Mouse (Mus musculus) bone marrow, adult 2 months (tissue): ENCODE results near the gene Psmc3ip.
A peak's percentile ranks its signal among the peaks of the same experiment; 100 is the strongest.

Experiments
- CTCF ChIP-seq: fragments of 200-500 bp; IDR thresholded peaks from 2 replicates; pipeline ENCODE4 v1.5.1; 2011; ENCODE audit warnings: low read length, control low read depth; ENCODE audit not compliant: control insufficient read depth, insufficient read depth
- POLR2A ChIP-seq: fragments of 200-500 bp; IDR thresholded peaks from 2 replicates; pipeline ENCODE4 v1.6.1; 2011; ENCODE audit warnings: low read depth, mild to moderate bottlenecking, control low read depth, low read length, borderline replicate concordance; ENCODE audit not compliant: control insufficient read depth

DNA sequence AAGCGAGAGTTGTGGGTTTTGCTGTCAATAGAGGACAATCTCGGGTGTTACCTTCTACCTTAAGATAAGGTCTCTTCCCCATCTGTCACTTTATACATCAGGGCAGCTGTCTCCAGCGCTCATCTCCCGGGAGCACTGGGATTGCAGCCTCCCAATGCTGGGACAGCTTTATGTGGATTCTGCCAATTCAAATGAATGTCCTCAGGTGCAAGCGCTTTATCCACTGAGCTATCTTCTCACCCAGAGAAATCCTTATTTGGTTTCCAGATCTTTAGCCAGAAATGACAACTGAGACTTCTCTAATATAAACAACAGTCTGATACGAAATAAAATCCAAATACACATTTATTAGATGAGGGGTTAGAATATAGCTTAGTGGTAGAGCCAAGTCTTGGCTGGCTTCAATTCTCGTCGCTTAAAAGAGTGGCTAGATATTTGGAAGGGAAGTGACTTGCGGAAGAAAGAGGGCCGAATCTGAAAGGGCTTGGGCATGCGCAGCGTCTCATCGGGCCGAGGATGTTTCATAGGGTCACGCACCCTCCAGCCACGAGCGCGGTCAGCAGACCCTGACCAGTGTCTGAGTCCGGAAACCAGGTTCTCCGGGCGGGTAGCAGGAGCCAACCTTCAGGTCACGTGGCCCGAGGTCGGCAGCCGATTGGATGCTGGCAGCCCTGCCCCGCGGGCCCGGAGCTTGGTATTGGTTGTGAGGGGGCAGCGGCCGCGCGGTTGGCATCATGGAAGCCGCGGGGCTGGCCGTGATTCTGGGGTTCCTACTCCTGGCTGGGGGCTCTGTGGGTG, 25.6 kb downstream of the Psmc3ip start, which contains the start of gene Naglu:
- TF ChIP-seq POLR2A = peak; percentile 58; the same call in 1 of the 2 replicates
- no peak for TF ChIP-seq CTCF
